Mouse (Mus musculus) ovary, postnatal 36 days (tissue): ENCODE measurements around the gene Cux1.

Experiments
- DNase-seq: peaks from one replicate; pipeline ENCODE4 v3.0.0; 2022; ENCODE audit warnings: low spot score, mixed read lengths

Cux1 gene

DNA sequence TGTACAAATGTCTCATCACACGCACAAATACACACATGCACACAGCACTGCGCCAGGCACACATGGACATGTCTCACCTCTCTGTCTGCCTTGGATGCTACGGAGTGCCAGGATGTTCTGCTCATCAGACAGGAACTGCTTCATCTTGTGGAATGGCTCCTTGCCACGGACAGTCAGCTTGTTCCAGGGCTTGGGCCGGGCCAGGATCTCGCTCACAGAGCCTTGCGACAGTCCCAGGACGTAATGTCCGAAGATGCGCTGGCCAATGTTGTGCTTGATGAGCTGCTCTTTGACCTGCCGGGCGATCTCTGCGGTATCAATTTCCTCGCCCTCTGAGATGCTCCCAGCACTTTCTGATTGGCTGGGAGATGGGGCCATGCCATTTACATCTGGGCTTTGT is 254.7 kb downstream of the Cux1 start:
- DNase-seq: peak; percentile 35

DNA sequence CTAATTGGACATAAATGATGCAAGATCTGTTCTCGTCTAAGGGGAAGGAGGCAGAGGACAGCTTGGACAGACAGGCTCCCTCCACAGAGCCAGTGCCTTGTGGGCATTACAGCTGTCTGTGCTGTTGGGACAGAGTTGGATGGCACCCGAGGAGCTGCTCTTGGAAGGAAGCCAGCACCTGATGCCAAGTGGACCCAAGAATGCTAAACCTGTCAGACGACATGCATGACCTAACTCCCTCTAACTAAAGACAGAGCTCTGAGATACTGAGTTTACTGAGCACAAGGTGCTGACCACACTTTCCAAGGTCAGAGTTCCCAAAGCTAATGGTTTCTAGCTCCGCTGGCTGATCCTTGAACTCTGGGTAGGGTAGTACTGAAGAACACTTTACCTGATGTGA is 255.1 kb downstream of the Cux1 start:
- peak; percentile 32 for DNase-seq

DNA sequence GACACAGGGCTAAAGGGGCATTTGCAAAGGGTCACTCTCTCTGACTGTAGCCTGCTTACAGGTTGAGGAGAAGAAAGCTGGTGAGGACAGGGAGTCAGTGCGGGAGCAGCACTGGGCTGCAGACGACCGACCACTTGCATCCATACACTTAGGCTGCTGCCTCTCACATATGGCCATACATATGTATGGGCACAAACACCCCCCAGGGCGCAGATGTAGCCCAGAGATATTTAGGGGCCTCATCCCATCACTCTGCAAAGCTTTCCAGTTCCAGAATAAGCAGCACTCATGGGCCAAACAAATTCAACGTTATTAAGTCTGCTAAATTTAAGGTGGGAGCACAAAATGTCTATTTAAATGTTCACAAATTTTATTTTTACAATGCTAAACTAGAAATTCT is 261.0 kb downstream of the Cux1 start:
- DNase-seq: no peak

DNA sequence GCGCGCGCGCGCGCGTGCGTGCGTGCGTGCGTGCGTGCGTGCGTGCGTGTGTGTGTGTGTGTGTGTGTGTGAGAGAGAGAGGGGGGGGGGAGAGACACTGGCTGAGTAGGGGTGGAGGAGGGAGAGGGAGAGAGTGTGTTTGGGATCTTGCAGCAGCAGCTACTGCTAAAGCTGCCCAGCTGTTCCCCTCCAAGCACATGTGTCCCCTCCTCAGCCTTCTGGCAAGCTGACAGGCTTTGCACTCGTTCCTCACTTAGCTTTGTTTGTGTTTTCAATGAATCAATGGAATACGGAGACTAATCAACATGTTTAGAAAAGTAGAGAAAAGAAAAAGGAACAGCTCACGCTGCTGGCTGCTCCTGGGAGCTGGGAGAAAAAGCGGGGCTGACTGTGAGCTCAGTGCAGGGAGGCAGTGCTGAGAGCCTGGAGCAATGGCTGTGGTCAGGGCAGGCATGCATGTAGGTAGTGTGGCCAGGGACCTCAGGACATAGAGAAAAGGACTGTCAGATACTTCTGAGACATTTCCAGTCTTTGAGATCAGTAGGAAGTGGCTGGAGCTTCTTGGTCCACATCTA is 263.8 kb downstream of the Cux1 start:
- DNase-seq: no peak

DNA sequence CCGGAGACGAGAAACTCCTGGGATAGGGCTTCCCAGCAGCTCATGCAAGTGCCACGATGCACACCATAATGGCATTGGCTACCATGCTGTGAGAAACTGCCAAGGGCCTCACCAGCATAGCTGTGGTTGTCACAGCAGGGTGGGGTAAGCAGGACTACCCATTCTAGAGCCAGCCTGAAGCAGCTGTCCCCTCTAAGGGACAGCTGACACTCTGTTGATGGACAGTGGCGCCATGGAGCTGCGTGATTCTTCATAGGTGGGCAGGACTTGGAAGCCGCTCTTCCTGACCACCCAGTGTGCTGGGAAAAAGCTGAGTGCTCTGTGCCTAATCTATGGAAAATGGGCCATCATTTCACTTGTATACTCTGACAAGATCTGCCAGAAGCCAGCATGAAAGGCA is 266.4 kb downstream of the Cux1 start:
- DNase-seq: no peak

DNA sequence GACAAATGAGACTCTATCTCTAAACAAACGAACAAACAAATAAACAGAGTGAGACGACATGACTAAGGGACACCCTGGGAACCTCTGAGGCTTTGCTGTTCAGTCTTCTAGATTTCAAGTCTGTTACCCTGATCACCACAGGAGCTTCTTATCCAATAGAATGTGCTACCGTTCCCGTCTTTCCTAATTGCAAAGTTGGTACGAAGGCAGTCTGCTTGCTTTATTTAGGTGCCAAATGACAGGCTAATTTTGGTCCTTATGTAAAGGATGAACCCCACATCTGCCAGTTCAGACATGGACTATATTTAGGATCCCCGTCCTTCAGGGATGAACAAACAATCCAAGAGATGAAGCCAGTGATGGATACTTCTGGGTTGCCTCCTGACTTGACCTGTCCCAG is 269.6 kb downstream of the Cux1 start:
- DNase-seq: no peak

DNA sequence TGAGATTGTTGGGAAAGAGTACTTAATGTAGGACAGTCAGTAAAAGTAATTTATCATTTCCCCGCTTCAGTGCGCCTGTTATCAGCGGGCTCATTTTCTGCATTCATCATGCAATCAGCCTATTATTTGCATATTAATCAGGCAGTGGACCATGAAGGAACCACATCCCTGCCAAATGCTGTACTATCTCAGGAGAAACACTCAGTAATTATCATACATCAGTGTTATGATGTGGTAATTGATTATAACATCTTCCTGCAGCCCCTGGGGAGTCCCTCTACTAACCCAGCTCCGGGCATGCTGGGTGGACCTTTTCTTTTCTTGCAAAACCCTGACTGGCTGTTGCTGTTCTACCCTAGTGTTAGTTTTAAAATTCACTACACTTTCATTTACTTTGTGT is 270.4 kb downstream of the Cux1 start:
- DNase-seq: no peak

DNA sequence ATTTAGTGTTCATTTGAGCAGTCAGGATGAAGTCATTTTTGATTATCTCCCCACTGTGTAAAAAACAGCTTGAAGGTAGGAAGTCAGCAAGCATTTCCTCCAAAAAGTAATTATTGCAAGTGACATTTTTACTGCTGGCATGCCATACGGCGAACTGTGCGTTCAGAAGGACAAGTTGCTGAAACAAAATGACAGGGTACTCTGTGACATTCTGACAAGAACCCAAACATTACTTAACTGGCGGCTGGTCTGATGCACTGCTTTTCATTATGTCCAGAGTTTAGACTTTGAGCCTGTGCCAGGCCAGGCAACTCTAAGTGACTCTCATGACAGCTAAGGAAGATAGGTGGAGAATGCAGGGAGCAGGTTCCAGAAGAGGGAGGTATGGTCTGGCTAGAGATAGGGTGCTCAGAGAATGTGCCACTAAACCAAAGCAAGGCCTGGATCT is 274.3 kb downstream of the Cux1 start:
- DNase-seq: no peak

DNA sequence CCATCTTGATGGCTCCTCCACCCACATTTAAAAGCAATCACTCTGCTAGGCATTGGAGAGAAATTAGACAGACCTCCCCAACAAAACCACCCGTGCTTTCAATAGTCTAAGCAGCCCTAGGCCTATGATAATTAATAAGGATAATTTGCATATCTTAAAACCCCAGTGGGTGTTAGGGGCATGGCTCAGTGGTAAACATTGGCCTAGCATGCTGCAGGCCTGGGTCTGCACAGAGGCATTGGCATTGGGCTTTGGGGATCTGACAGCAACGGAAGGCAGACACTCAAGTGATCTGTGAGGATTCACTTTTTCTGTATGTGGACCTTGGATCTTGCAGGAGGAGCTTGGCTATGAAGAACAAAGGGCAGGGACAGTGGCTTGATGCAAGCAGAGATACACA is 274.9 kb downstream of the Cux1 start:
- no peak for DNase-seq

DNA sequence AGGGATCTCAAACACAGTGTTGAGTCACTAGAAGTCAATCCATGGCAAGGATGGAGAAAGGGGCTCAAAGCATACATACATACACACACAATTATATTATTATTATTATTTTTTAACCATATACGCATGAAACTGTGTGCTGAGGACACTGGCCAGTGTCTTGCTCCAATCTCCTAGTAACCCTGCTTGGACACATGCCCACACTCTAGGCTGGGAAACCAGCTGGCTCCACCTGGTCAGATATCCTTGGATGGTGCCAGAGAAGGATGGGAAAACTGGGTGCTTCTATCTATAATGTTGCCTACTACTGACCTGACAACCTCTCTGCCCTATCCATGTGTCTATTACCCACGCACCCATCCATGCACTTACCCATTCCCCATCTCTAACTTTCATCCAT is 275.7 kb downstream of the Cux1 start:
- DNase-seq: no peak

DNA sequence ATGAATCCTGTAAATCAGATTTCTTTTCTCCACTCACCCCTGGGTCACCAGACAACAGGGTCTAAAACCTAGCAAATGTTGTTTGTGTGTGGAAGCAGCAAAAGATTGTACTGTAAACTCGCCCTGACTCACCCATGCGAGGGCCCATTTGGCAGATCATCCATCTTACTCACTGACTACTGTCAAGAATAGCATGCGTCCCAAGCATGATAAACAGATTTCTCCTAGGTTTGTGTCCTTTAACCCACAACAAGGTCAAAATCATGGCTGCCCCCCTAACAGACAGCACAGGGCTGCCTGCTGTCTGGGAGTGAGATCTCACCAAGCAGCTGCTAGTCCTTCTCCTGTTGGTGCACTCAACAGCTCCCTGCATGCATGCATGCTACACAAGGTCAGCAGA is 277.5 kb downstream of the Cux1 start:
- no peak for DNase-seq

DNA sequence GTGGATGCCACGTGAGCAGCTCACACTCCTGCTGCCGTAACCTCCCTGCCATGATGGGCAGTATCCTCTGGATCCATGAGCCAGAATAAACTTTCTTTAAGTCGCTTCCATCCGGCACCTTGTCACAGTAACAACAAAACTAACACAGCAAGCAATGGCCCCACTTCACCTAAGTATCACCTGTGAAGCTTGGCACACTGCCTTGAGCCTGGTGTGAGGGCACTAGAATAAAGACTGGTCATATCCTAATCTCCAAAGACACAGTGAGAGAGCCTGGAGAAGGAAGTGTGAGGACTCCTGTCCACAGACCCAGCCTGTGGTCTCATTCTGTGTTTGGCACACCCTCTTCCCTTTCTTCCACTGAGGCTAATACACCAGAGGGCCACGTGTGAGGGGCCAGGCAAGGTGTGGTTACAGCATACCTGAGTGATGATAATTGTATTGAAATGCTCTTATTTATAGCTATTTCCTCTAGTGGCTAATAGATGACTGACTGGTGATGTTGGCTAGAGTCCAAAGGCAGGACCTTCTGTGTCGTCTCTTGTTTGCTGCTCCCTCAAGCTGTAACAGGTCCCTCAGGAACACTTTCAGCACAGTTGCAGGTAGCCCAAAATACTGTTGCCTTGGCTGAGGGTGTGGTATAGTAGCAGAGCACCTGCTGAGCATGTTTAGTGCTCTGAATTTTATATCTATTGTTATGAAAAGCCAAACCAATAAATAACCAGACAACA is 278.8 kb downstream of the Cux1 start:
- DNase-seq: no peak

DNA sequence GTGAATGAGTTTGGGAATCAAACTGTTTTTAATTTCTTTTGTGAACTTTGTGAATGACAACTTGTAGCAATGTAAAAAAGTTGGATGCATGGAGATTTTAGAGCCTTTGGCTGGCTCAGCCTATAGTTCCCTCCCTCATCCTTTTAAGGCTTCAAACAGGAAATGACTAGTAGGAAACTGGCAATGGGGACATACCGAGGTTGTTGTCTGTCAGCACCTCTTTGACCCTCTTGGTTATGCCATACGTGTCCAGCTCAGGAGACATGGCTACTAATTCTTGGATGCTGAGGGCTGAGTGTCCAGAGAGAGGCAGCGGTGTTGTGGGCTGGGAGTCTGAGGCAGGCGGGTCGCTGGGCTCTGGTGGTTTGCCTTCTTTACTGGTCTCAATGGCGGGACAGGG is 280.7 kb downstream of the Cux1 start:
- no peak for DNase-seq

DNA sequence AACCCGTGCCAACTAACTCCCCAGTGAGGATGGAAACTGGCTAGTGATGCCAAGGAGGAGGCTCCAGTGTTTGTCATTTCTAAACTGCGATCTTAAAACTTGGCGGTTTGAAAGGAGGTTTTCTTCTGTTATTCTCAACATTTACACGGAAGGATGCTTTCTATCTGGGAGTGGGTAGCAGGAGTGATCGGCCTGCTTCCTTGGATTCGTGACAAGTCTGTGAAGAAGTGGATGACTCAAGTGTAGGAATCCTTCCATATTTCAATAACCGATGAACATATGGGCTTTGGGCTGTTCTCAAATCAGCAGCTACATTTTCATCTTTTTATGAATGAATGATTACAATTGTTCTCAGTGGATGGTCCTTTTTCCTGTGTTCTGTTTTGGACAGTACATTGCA is 282.2 kb downstream of the Cux1 start:
- DNase-seq: no peak

DNA sequence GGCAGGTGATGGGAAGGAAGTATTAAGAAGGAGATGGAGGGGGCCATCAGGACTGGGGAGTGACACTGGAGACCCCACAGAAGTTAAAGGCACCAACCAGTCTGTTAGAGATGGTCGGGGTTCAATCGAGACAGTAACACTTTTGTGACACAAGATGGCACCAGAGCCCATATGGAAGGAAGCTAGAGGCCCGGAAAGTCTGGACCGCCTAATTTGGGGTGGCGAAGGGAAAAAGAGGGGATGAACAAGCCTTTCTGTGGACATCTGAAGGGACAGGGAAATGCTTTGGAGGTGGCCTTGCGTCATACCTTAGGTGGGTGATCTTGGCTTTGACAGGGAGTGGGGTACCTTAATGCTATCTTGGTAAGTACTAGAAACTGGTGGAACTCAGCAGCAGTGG is 285.9 kb downstream of the Cux1 start:
- no peak for DNase-seq

DNA sequence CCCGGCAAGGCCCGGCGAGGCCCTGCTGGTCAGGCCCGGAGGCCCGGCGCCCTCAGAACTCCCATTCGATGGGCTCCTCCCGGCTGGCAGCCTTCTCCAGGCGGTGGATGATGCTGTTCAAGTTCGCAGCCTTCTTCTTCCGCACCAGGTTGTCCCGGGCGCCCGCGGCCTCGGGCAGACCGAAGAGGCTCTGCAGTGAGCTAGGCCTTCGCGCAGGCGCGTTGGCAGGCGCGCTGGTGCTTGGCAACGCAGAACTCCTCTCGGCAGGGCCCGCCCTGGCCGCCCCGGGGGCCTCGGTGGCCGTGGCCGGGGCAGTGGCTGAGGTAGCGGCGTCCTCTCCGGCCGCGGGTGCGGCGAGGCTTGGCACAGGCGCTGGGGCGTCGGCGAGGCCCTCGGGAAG is 292.6 kb downstream of the Cux1 start:
- DNase-seq: no peak

DNA sequence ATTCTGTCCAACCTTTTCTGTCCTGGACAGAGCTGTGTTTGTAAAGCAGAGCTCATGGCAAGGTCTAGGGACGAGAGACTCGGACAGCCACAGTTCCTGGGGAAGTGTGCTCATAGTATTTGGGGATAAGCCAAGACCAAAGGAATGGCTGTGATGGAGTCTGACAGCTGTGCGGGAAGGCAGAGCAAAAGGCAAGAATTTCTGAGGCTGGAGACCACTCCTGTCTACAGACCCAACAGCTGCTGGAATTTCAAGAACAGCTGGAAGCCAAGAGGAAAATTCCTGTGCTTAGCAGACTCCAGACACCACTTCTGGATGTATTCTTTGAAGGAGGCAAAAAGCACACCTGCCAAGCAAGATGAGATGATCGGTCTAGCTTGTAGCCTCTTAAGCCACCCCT is 297.4 kb downstream of the Cux1 start:
- no peak for DNase-seq

DNA sequence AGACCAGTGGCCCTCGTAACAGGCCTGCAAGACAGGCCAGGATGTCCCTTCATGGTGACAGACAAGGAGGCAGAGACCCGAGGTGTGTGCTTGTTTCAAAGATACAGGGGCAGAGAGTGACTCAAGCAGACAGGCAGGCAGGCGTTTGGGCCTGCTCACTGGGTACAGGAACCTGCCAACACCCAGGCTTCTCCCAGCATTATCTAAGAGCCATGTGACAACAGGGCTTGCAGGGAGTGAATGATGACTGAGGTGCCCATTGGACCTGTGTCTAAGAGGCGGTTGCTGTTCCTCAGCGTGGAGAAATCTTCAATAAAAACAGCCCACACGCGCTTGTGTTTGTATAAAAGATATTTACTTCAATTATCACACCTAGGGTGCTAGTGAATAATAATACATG is 301.2 kb downstream of the Cux1 start:
- no peak for DNase-seq

DNA sequence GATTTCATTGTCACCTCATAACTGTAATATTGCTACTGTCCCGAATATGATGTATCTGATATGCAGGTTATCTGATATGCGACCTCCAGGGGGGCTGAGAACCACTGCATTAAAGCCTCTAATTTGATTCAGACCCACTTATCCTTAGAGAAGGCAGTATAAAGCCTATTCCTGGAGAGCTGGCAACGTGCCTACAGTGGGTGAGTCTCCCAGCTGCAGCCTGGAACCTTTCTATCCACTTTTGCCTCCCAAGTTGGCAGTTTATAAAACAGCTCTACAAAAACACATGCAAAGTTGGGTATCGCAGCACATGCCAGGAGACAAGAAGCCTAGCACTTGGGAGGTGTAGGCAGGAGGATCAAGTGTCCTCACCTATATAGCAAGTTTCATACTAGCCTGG is 303.9 kb downstream of the Cux1 start:
- no peak for DNase-seq

DNA sequence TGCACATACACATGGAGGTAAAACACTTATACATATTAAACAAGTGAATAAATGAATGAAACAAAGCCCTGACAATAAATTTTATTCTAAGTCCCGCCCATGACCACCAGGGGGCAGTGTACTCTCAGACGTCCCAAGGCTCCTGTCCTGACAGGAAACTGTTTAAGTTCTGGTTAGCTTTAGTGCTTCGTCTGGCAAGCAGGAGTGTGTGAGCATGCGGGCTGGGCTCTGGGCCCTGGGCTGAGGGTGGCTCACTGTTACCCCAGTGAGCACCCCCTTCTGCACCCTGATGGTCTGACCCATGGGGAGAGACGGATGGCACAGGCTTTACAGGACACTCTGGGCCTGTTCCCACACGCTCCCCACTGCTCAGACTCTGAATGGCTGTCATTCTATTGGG is 308.4 kb downstream of the Cux1 start:
- DNase-seq: peak; percentile 50

DNA sequence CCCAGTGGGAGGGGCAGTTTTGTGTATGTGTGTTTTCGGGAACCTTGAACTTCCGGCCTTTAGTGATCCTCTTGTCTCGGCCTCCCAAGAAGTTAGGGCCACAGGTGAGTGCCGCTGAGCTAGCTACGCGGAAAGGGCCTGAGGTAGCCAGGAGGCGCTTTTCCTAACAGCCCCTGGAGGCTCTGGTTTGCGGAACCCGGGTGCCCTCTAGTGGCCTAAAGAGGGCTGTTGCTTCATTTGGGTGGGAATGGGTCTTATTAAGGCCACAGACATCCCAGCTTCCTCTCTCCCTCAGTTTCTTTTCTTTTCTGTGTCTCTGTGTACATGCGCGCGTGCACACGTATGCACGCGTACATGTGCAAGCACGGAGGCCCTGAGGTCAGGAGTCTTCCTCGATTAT is 314.4 kb downstream of the Cux1 start:
- DNase-seq: peak; percentile 71

DNA sequence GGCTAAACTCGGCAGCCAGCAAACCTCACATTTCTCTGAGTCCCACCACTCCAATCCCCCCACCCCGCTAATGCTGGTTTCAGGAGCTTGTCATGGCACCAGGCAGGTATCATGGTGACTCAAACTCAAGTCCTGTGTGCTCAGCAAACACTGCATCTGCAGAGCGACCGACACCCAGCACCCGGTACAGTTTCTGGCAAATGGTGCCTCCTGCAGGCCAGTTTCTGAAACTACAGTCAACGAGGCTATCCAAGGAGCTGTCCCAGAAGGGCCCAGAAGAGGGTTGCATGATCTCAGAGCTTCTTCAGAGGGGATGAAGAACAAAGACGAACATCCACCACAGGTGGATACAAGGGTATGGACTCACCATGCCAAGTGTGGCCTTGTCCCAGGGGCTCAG is 316.3 kb downstream of the Cux1 start:
- DNase-seq: peak; percentile 33

DNA sequence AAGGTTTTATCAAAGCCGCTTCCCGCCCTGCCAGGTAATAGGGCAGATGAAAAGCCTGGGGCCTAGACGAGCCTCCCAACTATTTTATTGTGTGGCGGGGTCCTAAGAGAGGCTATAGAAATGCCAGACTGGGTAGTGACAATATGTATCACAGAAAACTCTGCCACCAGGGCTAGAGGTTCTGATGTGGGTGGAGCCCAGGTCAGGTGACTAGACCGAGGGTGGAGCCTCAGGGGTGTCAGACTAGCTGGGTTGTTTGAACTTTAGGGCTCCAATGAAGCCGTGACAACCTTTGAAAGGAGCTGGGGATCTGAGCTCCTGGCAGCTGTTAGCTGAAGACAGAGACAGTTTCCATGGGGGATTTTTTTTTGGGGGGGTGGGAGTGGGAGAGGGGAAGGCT is 318.8 kb downstream of the Cux1 start:
- DNase-seq: no peak

DNA sequence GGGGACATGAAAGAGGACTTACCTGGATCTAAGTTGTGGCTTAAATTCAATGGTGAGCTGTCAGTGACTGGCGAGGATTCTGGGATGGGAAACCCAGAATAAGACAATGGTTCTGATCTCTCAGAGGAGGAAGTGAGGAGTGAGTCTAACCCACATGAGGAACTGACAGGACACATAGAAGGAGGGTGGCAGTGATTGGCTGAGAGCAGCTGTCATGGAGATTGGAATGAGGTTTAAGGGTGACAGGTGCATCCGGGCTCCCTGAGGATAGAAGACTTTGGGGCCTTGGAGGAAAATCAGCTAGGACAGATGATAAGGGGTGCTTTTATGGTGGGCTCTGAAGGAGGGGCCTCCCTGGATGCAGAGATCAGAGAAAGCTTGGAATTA is 320.8 kb downstream of the Cux1 start, which contains the start of gene Sh2b2:
TSS of gene Sh2b2 (minus strand) at position 105 of the 387 bp plus-strand sequence.
- no peak for DNase-seq
